Mouse (Mus musculus): ENCODE measurements around the gene Dlgap4. TPM values are rescaled to one million over a fixed set of nuclear protein-coding genes. Genes with fewer than 3 reads are reported as not detected.

Gene Dlgap4
- total and polyA plus RNA-seq, 3 experiments: 31.3 to 61.5 (median 32.5) TPM

- H3K9ac ChIP-seq (ENCODE audit: low read depth, low read length): no peak overlapping the region
- no peak for DNase-seq
- intact Hi-C loops (cut with DNase I): no loop called here
- H3K36me3 ChIP-seq (ENCODE audit: control insufficient read depth, insufficient read depth, low read length): no peaks in the 10 kb centered on the region
- WGBS: 74% methylated on average over 5 of the region's 5 CpGs
- H3K4me1 ChIP-seq (ENCODE audit: control insufficient read depth, insufficient read depth, low read length): no peaks in the 10 kb centered on the region
- H3K4me3 ChIP-seq: no peak overlapping the region
- H3K79me2 ChIP-seq (replicated peaks; ENCODE audit: control insufficient read depth, insufficient read depth, low read length): no peaks in the 10 kb centered on the region
- no peak overlapping the region for H3K27ac ChIP-seq
- H3K27me3 ChIP-seq (ENCODE audit: control insufficient read depth, insufficient read depth, low read length): no peaks in the 10 kb centered on the region
- TF ChIP-seq CTCF (IDR thresholded peaks at IDR 0.05) (no peak), POLR2A (IDR thresholded peaks at IDR 0.05; ENCODE audit: insufficient read depth, low read depth, low read length) (no peak), EP300 (IDR thresholded peaks at IDR 0.05; ENCODE audit: insufficient read depth, low read depth, low read length) (no peak)
Observed at GRCm38 (mm10) chr2:156605971-156606370, 7.5 kb upstream of the Dlgap4 start.

GRCm38 (mm10) chr2:156613081-156613540, 394 bp upstream of the Dlgap4 start:
- Histone ChIP-seq H3K4me3 (peak overlapping the region; percentile 53), H3K79me2 (replicated peaks; ENCODE audit: control insufficient read depth, insufficient read depth, low read length) (no peaks in the 10 kb centered on the region), H3K36me3 (ENCODE audit: control insufficient read depth, insufficient read depth, low read length) (no peaks in the 10 kb centered on the region), H3K4me1 (ENCODE audit: control insufficient read depth, insufficient read depth, low read length) (no peaks in the 10 kb centered on the region; the same call in 1 of the 2 replicates), H3K9ac (ENCODE audit: low read depth, low read length) (peak overlapping the region; percentile 54), H3K27ac (no peak overlapping the region), H3K27me3 (ENCODE audit: control insufficient read depth, insufficient read depth, low read length) (peaks cover 8% of the 10 kb centered on the region)
- under 1% methylated on average over 39 of the region's 41 CpGs for WGBS
- TF ChIP-seq EP300 (IDR thresholded peaks at IDR 0.05; ENCODE audit: insufficient read depth, low read depth, low read length) (no peak), CTCF (IDR thresholded peaks at IDR 0.05) (peak; percentile 72), POLR2A (IDR thresholded peaks at IDR 0.05; ENCODE audit: insufficient read depth, low read depth, low read length) (no peak)
- intact Hi-C loops (cut with DNase I): loop anchor here (1.0 kb wide), 1 partner anchor 92 kb away; no protein-coding TSS in a partner anchor
- peak; percentile 62 to 73 for DNase-seq

GRCm38 (mm10) chr2:156614258-156614556, 702 bp downstream of the Dlgap4 start:
- DNase-seq: no peak
- Histone ChIP-seq H3K4me3 (peak overlapping the region; percentile 65), H3K27ac (no peak overlapping the region; the same call in 1 of the 2 replicates), H3K79me2 (replicated peaks; ENCODE audit: control insufficient read depth, insufficient read depth, low read length) (no peaks in the 10 kb centered on the region), H3K27me3 (ENCODE audit: control insufficient read depth, insufficient read depth, low read length) (peaks cover 8% of the 10 kb centered on the region), H3K9ac (ENCODE audit: low read depth, low read length) (peak overlapping the region; percentile 85), H3K4me1 (ENCODE audit: control insufficient read depth, insufficient read depth, low read length) (no peaks in the 10 kb centered on the region; the same call in 1 of the 2 replicates), H3K36me3 (ENCODE audit: control insufficient read depth, insufficient read depth, low read length) (no peaks in the 10 kb centered on the region)
- intact Hi-C loops (cut with DNase I): no loop called here
- no peak for TF ChIP-seq CTCF (IDR thresholded peaks at IDR 0.05)
- no peak for TF ChIP-seq POLR2A (IDR thresholded peaks at IDR 0.05; ENCODE audit: insufficient read depth, low read depth, low read length)
- TF ChIP-seq EP300 (IDR thresholded peaks at IDR 0.05; ENCODE audit: insufficient read depth, low read depth, low read length): no peak
- 2% methylated on average over 18 of the region's 18 CpGs for WGBS

- no peak overlapping the region for H3K27ac ChIP-seq
- 19% methylated on average over 31 of the region's 31 CpGs for WGBS
- no peaks in the 10 kb centered on the region; the same call in 1 of the 2 replicates for H3K4me1 ChIP-seq (ENCODE audit: control insufficient read depth, insufficient read depth, low read length)
- no peak overlapping the region for H3K4me3 ChIP-seq
- no peaks in the 10 kb centered on the region for H3K79me2 ChIP-seq (replicated peaks; ENCODE audit: control insufficient read depth, insufficient read depth, low read length)
- no peak for TF ChIP-seq POLR2A (IDR thresholded peaks at IDR 0.05; ENCODE audit: insufficient read depth, low read depth, low read length)
- no peak for TF ChIP-seq CTCF (IDR thresholded peaks at IDR 0.05)
- TF ChIP-seq EP300 (IDR thresholded peaks at IDR 0.05; ENCODE audit: insufficient read depth, low read depth, low read length): no peak
- no peaks in the 10 kb centered on the region for H3K36me3 ChIP-seq (ENCODE audit: control insufficient read depth, insufficient read depth, low read length)
- peaks cover 8% of the 10 kb centered on the region for H3K27me3 ChIP-seq (ENCODE audit: control insufficient read depth, insufficient read depth, low read length)
- intact Hi-C loops (cut with DNase I): no loop called here
- H3K9ac ChIP-seq (ENCODE audit: low read depth, low read length): no peak overlapping the region
- no peak for DNase-seq
Observed at GRCm38 (mm10) chr2:156614661-156615654, 1.5 kb downstream of the Dlgap4 start.

GRCm38 (mm10) chr2:156616513-156616912, 3.0 kb downstream of the Dlgap4 start:
- Histone ChIP-seq H3K27ac (no peak overlapping the region), H3K9ac (ENCODE audit: low read depth, low read length) (no peak overlapping the region), H3K79me2 (replicated peaks; ENCODE audit: control insufficient read depth, insufficient read depth, low read length) (no peaks in the 10 kb centered on the region), H3K4me1 (ENCODE audit: control insufficient read depth, insufficient read depth, low read length) (peaks cover 3% of the 10 kb centered on the region), H3K4me3 (no peak overlapping the region), H3K27me3 (ENCODE audit: control insufficient read depth, insufficient read depth, low read length) (peaks cover 8% of the 10 kb centered on the region), H3K36me3 (ENCODE audit: control insufficient read depth, insufficient read depth, low read length) (no peaks in the 10 kb centered on the region)
- TF ChIP-seq CTCF (IDR thresholded peaks at IDR 0.05): no peak
- no peak for TF ChIP-seq EP300 (IDR thresholded peaks at IDR 0.05; ENCODE audit: insufficient read depth, low read depth, low read length)
- TF ChIP-seq POLR2A (IDR thresholded peaks at IDR 0.05; ENCODE audit: insufficient read depth, low read depth, low read length): no peak
- intact Hi-C loops (cut with DNase I): no loop called here
- no peak for DNase-seq
- 59% methylated on average over 7 of the region's 7 CpGs for WGBS

- H3K27me3 ChIP-seq (ENCODE audit: control insufficient read depth, insufficient read depth, low read length): peaks cover 8% of the 10 kb centered on the region
- no peaks in the 10 kb centered on the region for H3K36me3 ChIP-seq (ENCODE audit: control insufficient read depth, insufficient read depth, low read length)
- intact Hi-C loops (cut with DNase I): no loop called here
- no peak overlapping the region for H3K27ac ChIP-seq
- peak; percentile 53 to 58 for DNase-seq
- H3K9ac ChIP-seq (ENCODE audit: low read depth, low read length): no peak overlapping the region
- H3K4me3 ChIP-seq: no peak overlapping the region
- TF ChIP-seq POLR2A (IDR thresholded peaks at IDR 0.05; ENCODE audit: insufficient read depth, low read depth, low read length): no peak
- no peak for TF ChIP-seq CTCF (IDR thresholded peaks at IDR 0.05)
- TF ChIP-seq EP300 (IDR thresholded peaks at IDR 0.05; ENCODE audit: insufficient read depth, low read depth, low read length): no peak
- WGBS: 52% methylated on average over 11 of the region's 11 CpGs
- no peaks in the 10 kb centered on the region for H3K79me2 ChIP-seq (replicated peaks; ENCODE audit: control insufficient read depth, insufficient read depth, low read length)
- peaks cover 3% of the 10 kb centered on the region for H3K4me1 ChIP-seq (ENCODE audit: control insufficient read depth, insufficient read depth, low read length)
Observed at GRCm38 (mm10) chr2:156617536-156617935, 4.0 kb downstream of the Dlgap4 start.
